Mouse (Mus musculus) embryonic facial prominence, embryonic 14.5 days (tissue): Measurements from ENCODE around the gene Dnal4. TPM values are rescaled to one million over a fixed set of nuclear protein-coding genes. Genes with fewer than 3 reads are reported as not detected.
"Not testable (repeated sequence)": the region's sequence is repeated elsewhere in the genome, so short reads cannot be mapped to it uniquely, and the experiment has no call there.

Experiments
- ATAC-seq: fragments of 200-750 bp; cut with Nextera tagmentation; 2 replicates; pipeline ENCODE4 v1.8.0; 2017; ENCODE audit warnings: low read depth, moderate number of reproducible peaks, moderate TSS enrichment
- DNase-seq: peaks from one replicate; pipeline ENCODE4 v3.0.0-alpha.2; 2015; ENCODE audit warnings: low spot score
- H3K27ac ChIP-seq: fragments of 300-500 bp; sonication (generic); replicated peaks from 2 replicates; pipeline ENCODE4 v1.5.1; 2014; ENCODE audit warnings: low read depth, mild to moderate bottlenecking, low read length, moderate library complexity
- H3K27me3 ChIP-seq: fragments of 300-500 bp; sonication (generic); replicated peaks from 2 replicates; pipeline ENCODE4 v1.6.1; 2014; ENCODE audit warnings: low read length; ENCODE audit not compliant: control insufficient read depth, insufficient read depth
- H3K36me3 ChIP-seq: fragments of 300-500 bp; sonication (generic); 2 replicates; pipeline ENCODE4 v1.6.1; 2014; ENCODE audit warnings: low read length, mixed read lengths; ENCODE audit not compliant: control insufficient read depth, insufficient read depth
- H3K4me1 ChIP-seq: fragments of 300-500 bp; sonication (generic); 2 replicates; pipeline ENCODE4 v1.6.1; 2014; ENCODE audit warnings: antibody characterized with exemption, low read length; ENCODE audit not compliant: control insufficient read depth, insufficient read depth
- H3K4me2 ChIP-seq: fragments of 300-500 bp; sonication (generic); 2 replicates; pipeline ENCODE4 v1.6.1; 2014; ENCODE audit warnings: low read depth, mild to moderate bottlenecking, low read length, moderate library complexity, mixed read lengths
- H3K4me3 ChIP-seq: fragments of 300-500 bp; sonication (generic); 2 replicates; pipeline ENCODE4 v1.5.1; 2014; ENCODE audit warnings: low read depth, mild to moderate bottlenecking, low read length
- H3K9ac ChIP-seq: fragments of 300-500 bp; sonication (generic); 2 replicates; pipeline ENCODE4 v1.6.1; 2014; ENCODE audit warnings: low read depth, mild to moderate bottlenecking, low read length, moderate library complexity, mixed read lengths
- H3K9me3 ChIP-seq: fragments of 300-500 bp; sonication (generic); 2 replicates; pipeline ENCODE4 v1.6.1; 2016; ENCODE audit warnings: low read length; ENCODE audit not compliant: control insufficient read depth
- WGBS: fragments of 180-500 bp; shearing (Covaris S2); extraction: QIAGEN DNeasy Blood & Tissue Kit; methylation state at CpG from one replicate; pipeline ENCODE4 v1.1.7; 2014; 5-methylcytosine and 5-hydroxymethylcytosine counted together
- polyA plus RNA-seq: library from polyadenylated mRNA; unstranded; fragments of >200 nt; fragmentation: Nextera tagmentation; extraction: Ambion mirVana; gene quantifications from 2 replicates; pipeline ENCODE4 v1.2.1, GENCODE M21; 2014

Gene Dnal4
- polyA plus RNA-seq, 1 experiment from 2014 or later: 50.0 TPM

GRCm38 (mm10) chr15:79813666-79814258, 36.1 kb upstream of the Dnal4 start:
- H3K4me1 ChIP-seq: no peaks in the 10 kb centered on the region
- 0 out of 2 replicates have a peak, but pooled peaks cover 4% of the 10 kb centered on the region for H3K27me3 ChIP-seq
- no peak overlapping the region for H3K4me2 ChIP-seq
- H3K4me3 ChIP-seq: no peak overlapping the region
- no peak for ATAC-seq
- no peaks in the 10 kb centered on the region for H3K36me3 ChIP-seq
- DNase-seq: no peak
- WGBS: 34% methylated on average over 8 of the region's 8 CpGs
- H3K27ac ChIP-seq: no peak overlapping the region
- no peak overlapping the region for H3K9ac ChIP-seq
- H3K9me3 ChIP-seq: peaks cover 5% of the 10 kb centered on the region; the same call in 1 of the 2 replicates

GRCm38 (mm10) chr15:79812840-79813239, 35.2 kb upstream of the Dnal4 start:
- 68% methylated on average over 2 of the region's 2 CpGs for WGBS
- ATAC-seq, H3K36me3 ChIP-seq, H3K4me1 ChIP-seq, H3K9me3 ChIP-seq, H3K4me3 ChIP-seq, H3K9ac ChIP-seq, H3K27me3 ChIP-seq, H3K27ac ChIP-seq, DNase-seq, H3K4me2 ChIP-seq: not testable (repeated sequence)

DNA sequence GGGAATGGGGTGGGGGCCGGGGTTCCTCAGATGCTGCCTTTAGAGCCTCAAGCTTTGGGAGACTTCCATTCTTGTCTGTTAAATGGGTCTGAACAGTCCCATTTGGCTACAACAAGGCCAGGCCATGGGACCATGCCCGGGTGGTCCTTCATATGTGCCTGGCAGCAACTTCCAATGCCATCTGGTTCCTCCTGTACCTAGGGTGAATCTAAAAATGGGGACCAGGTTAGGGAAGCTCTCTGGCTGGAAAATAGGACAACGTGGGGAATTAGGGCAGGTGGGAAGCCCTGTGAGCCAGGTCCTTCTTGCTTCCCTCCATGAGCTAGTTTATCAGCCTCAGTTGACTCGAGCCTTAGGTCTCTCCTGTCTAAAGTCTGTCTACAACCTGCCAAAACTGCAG, 33.3 kb upstream of the Dnal4 start:
- Histone ChIP-seq H3K4me1 (no peaks in the 10 kb centered on the region), H3K4me3 (no peak overlapping the region), H3K9ac (no peak overlapping the region), H3K36me3 (no peaks in the 10 kb centered on the region), H3K9me3 (no peaks in the 10 kb centered on the region), H3K27me3 (peaks cover 18% of the 10 kb centered on the region), H3K4me2 (no peak overlapping the region), H3K27ac (no peak overlapping the region)
- DNase-seq (no peak), ATAC-seq (no peak)
- 66% methylated on average over 4 of the region's 4 CpGs for WGBS

- no peak overlapping the region for H3K9ac ChIP-seq
- H3K36me3 ChIP-seq: no peaks in the 10 kb centered on the region
- H3K27ac ChIP-seq: no peak overlapping the region
- peaks cover under 1% of the 10 kb centered on the region; the same call in 1 of the 2 replicates for H3K4me1 ChIP-seq
- no peak for DNase-seq
- H3K27me3 ChIP-seq: peaks cover 27% of the 10 kb centered on the region
- WGBS: 61% methylated on average over 2 of the region's 3 CpGs
- no peak for ATAC-seq
- H3K9me3 ChIP-seq: no peaks in the 10 kb centered on the region
- H3K4me3 ChIP-seq: no peak overlapping the region
- no peak overlapping the region for H3K4me2 ChIP-seq
These were observed 32.4 kb upstream of the Dnal4 start for GRCm38 (mm10) chr15:79810061-79810460.

GRCm38 (mm10) chr15:79808658-79809057, 31.0 kb upstream of the Dnal4 start:
- Histone ChIP-seq H3K27ac (no peak overlapping the region), H3K4me2 (no peak overlapping the region), H3K36me3 (no peaks in the 10 kb centered on the region), H3K27me3 (peaks cover 37% of the 10 kb centered on the region), H3K9ac (no peak overlapping the region), H3K4me3 (no peak overlapping the region), H3K4me1 (peaks cover 10% of the 10 kb centered on the region), H3K9me3 (no peaks in the 10 kb centered on the region)
- DNase-seq: no peak
- no peak for ATAC-seq
- 44% methylated on average over 5 of the region's 5 CpGs for WGBS

- ATAC-seq (no peak), DNase-seq (peak; percentile 59)
- WGBS: 33% methylated on average over 5 of the region's 5 CpGs
- no peak overlapping the region for H3K4me2 ChIP-seq
- peaks cover 43% of the 10 kb centered on the region for H3K27me3 ChIP-seq
- no peak overlapping the region for H3K4me3 ChIP-seq
- peaks cover 10% of the 10 kb centered on the region for H3K4me1 ChIP-seq
- no peak overlapping the region for H3K27ac ChIP-seq
- no peaks in the 10 kb centered on the region for H3K36me3 ChIP-seq
- no peaks in the 10 kb centered on the region for H3K9me3 ChIP-seq
- no peak overlapping the region for H3K9ac ChIP-seq
These were observed 30.5 kb upstream of the Dnal4 start for GRCm38 (mm10) chr15:79808114-79808513.

GRCm38 (mm10) chr15:79807050-79807449, 29.4 kb upstream of the Dnal4 start:
- peaks cover 53% of the 10 kb centered on the region for H3K27me3 ChIP-seq
- ATAC-seq (no peak), DNase-seq (no peak)
- no peak overlapping the region for H3K4me3 ChIP-seq
- H3K4me1 ChIP-seq: peaks cover 10% of the 10 kb centered on the region
- 42% methylated on average over 1 of the region's 1 CpGs for WGBS
- H3K27ac ChIP-seq: no peak overlapping the region
- H3K36me3 ChIP-seq: no peaks in the 10 kb centered on the region
- H3K4me2 ChIP-seq: no peak overlapping the region
- H3K9ac ChIP-seq: no peak overlapping the region
- no peaks in the 10 kb centered on the region for H3K9me3 ChIP-seq

DNA sequence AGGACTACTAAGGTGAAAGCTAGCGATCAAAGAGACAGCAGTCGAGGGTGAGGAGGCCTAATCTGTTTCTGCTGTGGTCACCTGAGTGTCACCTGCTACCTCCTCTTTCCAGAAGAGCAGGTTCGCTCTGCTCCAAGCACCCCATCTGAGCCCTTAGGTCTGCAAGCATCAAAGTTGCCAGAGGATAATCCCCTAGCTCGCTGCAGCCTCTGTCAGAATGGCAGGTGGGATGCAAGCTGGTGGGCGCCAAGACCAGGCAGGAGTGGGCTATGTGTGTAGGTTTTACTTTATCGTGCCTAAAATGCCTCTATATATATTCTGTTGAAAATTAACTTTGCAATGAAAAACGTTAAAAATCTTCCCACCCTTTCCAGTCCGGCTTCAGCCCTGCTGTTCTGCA, 27.6 kb upstream of the Dnal4 start:
- no peak for ATAC-seq
- Histone ChIP-seq H3K27ac (no peak overlapping the region), H3K27me3 (peaks cover 60% of the 10 kb centered on the region), H3K9ac (no peak overlapping the region), H3K9me3 (no peaks in the 10 kb centered on the region), H3K4me3 (peak overlapping the region; percentile 63; the same call in 1 of the 2 replicates), H3K4me2 (peak overlapping the region; percentile 91; the same call in 1 of the 2 replicates), H3K36me3 (no peaks in the 10 kb centered on the region), H3K4me1 (peaks cover 10% of the 10 kb centered on the region)
- DNase-seq: no peak
- WGBS: 13% methylated on average over 8 of the region's 8 CpGs
